Mouse (Mus musculus) WW6 (cell line): ENCODE measurements around the gene Sp1.

Experiments used
- DNase-seq: peaks from one replicate; pipeline ENCODE4 v3.0.0-alpha.2; 2013; ENCODE audit warnings: low read depth, low spot score

Gene Sp1

DNA sequence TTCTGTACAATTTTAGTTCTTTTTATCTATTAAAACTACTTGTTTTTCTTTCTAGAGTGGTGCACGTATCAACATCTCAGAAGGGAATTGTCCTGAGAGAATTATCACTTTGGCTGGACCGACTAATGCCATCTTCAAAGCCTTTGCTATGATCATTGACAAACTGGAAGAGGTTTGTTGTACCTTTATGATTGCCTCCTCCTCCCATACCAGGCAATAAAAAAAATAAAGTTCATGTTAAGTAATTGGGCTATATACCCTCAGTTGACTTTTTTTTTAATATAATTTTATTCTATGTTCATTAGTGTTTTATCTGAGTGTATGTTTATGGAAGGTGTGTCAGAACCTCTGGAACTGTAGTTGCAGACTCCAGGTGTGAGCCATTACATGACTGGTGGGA lies 68.6 kb downstream of the Sp1 start:
- no peak for DNase-seq

DNA sequence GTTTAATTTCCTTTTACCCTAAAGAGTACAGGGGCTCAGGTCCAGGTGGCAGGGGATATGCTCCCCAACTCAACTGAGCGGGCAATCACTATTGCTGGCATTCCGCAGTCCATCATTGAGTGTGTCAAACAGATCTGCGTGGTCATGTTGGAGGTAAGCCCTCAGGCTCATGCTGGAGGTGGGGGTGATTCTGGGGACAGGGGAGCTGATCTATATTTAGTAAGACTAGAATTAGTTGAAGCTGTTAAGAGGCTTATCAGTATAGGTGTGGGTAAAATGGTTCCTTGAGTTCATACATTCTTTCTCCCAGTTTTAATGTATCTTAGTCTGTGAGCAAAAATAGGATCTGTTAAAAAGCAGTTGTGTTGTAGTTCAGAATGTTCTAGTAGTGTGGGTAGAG lies 77.2 kb downstream of the Sp1 start:
- DNase-seq: no peak

DNA sequence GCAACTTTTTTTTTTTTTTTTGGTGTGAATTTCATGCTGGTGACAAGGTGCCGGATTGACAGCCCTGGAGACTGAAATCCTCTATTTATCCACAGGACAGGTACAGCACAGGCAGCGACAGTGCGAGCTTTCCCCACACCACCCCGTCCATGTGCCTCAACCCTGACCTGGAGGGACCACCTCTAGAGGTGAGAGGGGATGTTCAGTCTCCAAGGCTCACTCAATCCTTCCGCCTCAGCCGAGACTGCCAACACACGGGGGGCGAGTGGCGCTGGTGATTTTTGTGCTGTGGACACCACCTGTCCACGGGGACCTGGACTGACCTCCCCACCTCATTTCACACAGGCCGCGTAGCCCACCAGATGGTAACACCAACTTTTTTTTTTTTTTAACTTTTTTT lies 79.9 kb downstream of the Sp1 start:
- no peak for DNase-seq
